Mouse (Mus musculus) MEL (cell line): ENCODE data around the gene Kmt5a. TPM values are rescaled to one million over a fixed set of nuclear protein-coding genes. Genes with fewer than 3 reads are reported as not detected.

Source experiments
- DNase-seq: peaks from one replicate; pipeline ENCODE4 v3.0.0; 2011; ENCODE audit warnings: low read depth, low spot score
- H3K27ac ChIP-seq: 2 replicates; pipeline ENCODE4 v1.5.1; 2012; ENCODE audit warnings: low read depth, mild to moderate bottlenecking, control low read depth, low read length, moderate library complexity; ENCODE audit not compliant: control insufficient read depth
- H3K27me3 ChIP-seq, 2 experiments: fragments of 150-350 bp in 1 of 2; sonication (generic) in 1 of 2; 2 replicates each; pipeline ENCODE4 v1.6.1; 2012; ENCODE audit warnings: low read length in 2 of 2, mild to moderate bottlenecking in 2 of 2, improper control_type of control experiment in 1 of 2, moderate library complexity in 1 of 2; ENCODE audit not compliant: insufficient read depth in 2 of 2, control insufficient read depth in 1 of 2
- H3K36me3 ChIP-seq, 2 experiments: 2 replicates each; pipeline ENCODE4 v1.6.1; 2012 to 2014; ENCODE audit warnings: low read length in 2 of 2, improper control_type of control experiment in 1 of 2, inconsistent platforms in 1 of 2, mild to moderate bottlenecking in 1 of 2; ENCODE audit not compliant: insufficient read depth in 2 of 2, control insufficient read depth in 1 of 2
- H3K4me1 ChIP-seq, 2 experiments: fragments of 150-350 bp in 1 of 2; sonication (generic) in 1 of 2; 2 replicates each; pipeline ENCODE4 v1.6.1; 2012; ENCODE audit warnings: low read length in 2 of 2, improper control_type of control experiment in 1 of 2, mild to moderate bottlenecking in 1 of 2; ENCODE audit not compliant: insufficient read depth in 2 of 2, control insufficient read depth in 1 of 2
- H3K4me3 ChIP-seq, 2 experiments: fragments of 150-350 bp in 1 of 2; sonication (generic) in 1 of 2; 2 replicates each; pipeline ENCODE4 v1.5.1; 2012; ENCODE audit warnings: low read depth in 2 of 2, low read length in 2 of 2, mild to moderate bottlenecking in 2 of 2, moderate library complexity in 2 of 2, control low read depth in 1 of 2, improper control_type of control experiment in 1 of 2; ENCODE audit not compliant: control insufficient read depth in 1 of 2, insufficient read depth in 1 of 2
- H3K79me2 ChIP-seq: 2 replicates; pipeline ENCODE4 v1.6.1; 2012; ENCODE audit warnings: mild to moderate bottlenecking, low read length, moderate library complexity; ENCODE audit not compliant: control insufficient read depth, poor library complexity, insufficient read depth
- H3K9ac ChIP-seq: 2 replicates; pipeline ENCODE4 v1.6.1; 2012; ENCODE audit warnings: low read depth, mild to moderate bottlenecking, control low read depth, low read length, moderate library complexity; ENCODE audit not compliant: control insufficient read depth, poor library complexity, severe bottlenecking
- H3K9me3 ChIP-seq: fragments of 150-350 bp; sonication (generic); replicated peaks from 2 replicates; pipeline ENCODE4 v1.6.1; 2012; ENCODE audit warnings: mild to moderate bottlenecking, low read length, improper control_type of control experiment, moderate library complexity; ENCODE audit not compliant: insufficient read depth
- CHD1 ChIP-seq: IDR thresholded peaks from 2 replicates; pipeline ENCODE4 v1.6.1; 2012; ENCODE audit warnings: low read depth, mild to moderate bottlenecking, inconsistent platforms, low read length, improper control_type of control experiment
- EP300 ChIP-seq, 2 experiments: IDR thresholded peaks; 2 replicates each; pipeline ENCODE4 v1.6.1; 2011; ENCODE audit warnings: improper control_type of control experiment in 2 of 2, low read length in 2 of 2, low read depth in 1 of 2, mild to moderate bottlenecking in 1 of 2
- GATA1 ChIP-seq: IDR thresholded peaks from 2 replicates; pipeline ENCODE4 v1.6.1; 2011; ENCODE audit warnings: low read depth, low read length, improper control_type of control experiment
- HCFC1 ChIP-seq: IDR thresholded peaks from 2 replicates; pipeline ENCODE4 v1.6.1; 2012; ENCODE audit warnings: low read depth, mild to moderate bottlenecking, inconsistent platforms, low read length, improper control_type of control experiment, moderate library complexity
- KAT2A ChIP-seq: conservative IDR thresholded peaks from 2 replicates; pipeline ENCODE4 v1.6.1; 2012; ENCODE audit warnings: low read depth, low read length, improper control_type of control experiment, inconsistent platforms
- MAFK ChIP-seq: IDR thresholded peaks from 2 replicates; pipeline ENCODE4 v1.6.1; 2011; ENCODE audit warnings: low read depth, mild to moderate bottlenecking, low read length, improper control_type of control experiment, borderline replicate concordance
- MAZ ChIP-seq: IDR thresholded peaks from 2 replicates; pipeline ENCODE4 v1.6.1; 2012; ENCODE audit warnings: low read depth, mild to moderate bottlenecking, inconsistent platforms, low read length, improper control_type of control experiment
- MEF2A ChIP-seq: IDR thresholded peaks from 2 replicates; pipeline ENCODE4 v1.6.1; 2014; ENCODE audit warnings: low read depth, mild to moderate bottlenecking, inconsistent platforms, low read length, improper control_type of control experiment; ENCODE audit not compliant: poor library complexity, insufficient replicate concordance, severe bottlenecking; ENCODE audit errors: extremely low read depth
- MYC ChIP-seq: IDR thresholded peaks from 2 replicates; pipeline ENCODE4 v1.6.1; 2011; ENCODE audit warnings: low read depth, mild to moderate bottlenecking, low read length, improper control_type of control experiment, moderate library complexity
- NELFE ChIP-seq: IDR thresholded peaks from 2 replicates; pipeline ENCODE4 v1.6.1; 2011; ENCODE audit warnings: low read depth, low read length, improper control_type of control experiment
- NRF1 ChIP-seq: IDR thresholded peaks from 2 replicates; pipeline ENCODE4 v1.6.1; 2014; ENCODE audit warnings: low read depth, mild to moderate bottlenecking, inconsistent platforms, low read length, improper control_type of control experiment, moderate library complexity; ENCODE audit not compliant: poor library complexity, insufficient read depth, severe bottlenecking
- POLR2A ChIP-seq, 2 experiments: IDR thresholded peaks; 2 replicates each; pipeline ENCODE4 v1.6.1; 2011 to 2012; ENCODE audit warnings: low read length in 2 of 2, mild to moderate bottlenecking in 2 of 2, control low read depth in 1 of 2, improper control_type of control experiment in 1 of 2, low read depth in 1 of 2, moderate library complexity in 1 of 2; ENCODE audit not compliant: control insufficient read depth in 1 of 2, insufficient read depth in 1 of 2, poor library complexity in 1 of 2
- POLR2AphosphoS2 ChIP-seq: IDR thresholded peaks from 2 replicates; pipeline ENCODE4 v1.6.1; 2011; ENCODE audit warnings: low read length, improper control_type of control experiment
- SMC3 ChIP-seq: IDR thresholded peaks from 2 replicates; pipeline ENCODE4 v1.6.1; 2011; ENCODE audit warnings: low read depth, low read length, improper control_type of control experiment
- TCF12 ChIP-seq: IDR thresholded peaks from 2 replicates; pipeline ENCODE4 v1.6.1; 2014; ENCODE audit warnings: low read depth, mild to moderate bottlenecking, inconsistent platforms, low read length, improper control_type of control experiment, moderate library complexity
- USF1 ChIP-seq: IDR thresholded peaks from 2 replicates; pipeline ENCODE4 v1.6.1; 2014; ENCODE audit warnings: low read depth, mild to moderate bottlenecking, inconsistent platforms, low read length, improper control_type of control experiment, moderate library complexity
- ZC3H11A ChIP-seq: IDR thresholded peaks from 2 replicates; pipeline ENCODE4 v1.6.1; 2012; ENCODE audit warnings: low read depth, mild to moderate bottlenecking, inconsistent platforms, low read length, improper control_type of control experiment
- ZMIZ1 ChIP-seq: IDR thresholded peaks from 2 replicates; pipeline ENCODE4 v1.6.1; 2012; ENCODE audit warnings: low read depth, mild to moderate bottlenecking, inconsistent platforms, low read length, improper control_type of control experiment, moderate library complexity
- polyA plus RNA-seq, 2 experiments: library from polyadenylated mRNA; stranded (reverse) in 1 of 2; unstranded in 1 of 2; fragments of >175 nt in 1 of 2; fragments of >200 nt in 1 of 2; gene quantifications; 2 replicates each; pipeline versions ENCODE4 v1.2.1 to v1.2.4; 2012; ENCODE audit warnings: low replicate concordance in 2 of 2, low read depth in 1 of 2; ENCODE audit not compliant: insufficient read length in 2 of 2, insufficient read depth in 1 of 2, missing spikeins in 1 of 2
- total RNA-seq: library from RNA; depleted of rRNA; stranded (reverse); fragments of 300-350 nt; gene quantifications from 2 replicates; pipeline ENCODE4 v1.2.3, GENCODE M21; 2012

Gene Kmt5a
- total and polyA plus RNA-seq, 3 experiments = 88.6 to 243 (median 110) TPM

- TF ChIP-seq POLR2AphosphoS2 = no peak
- H3K9me3 ChIP-seq = no peaks in the 10 kb centered on the region
- no peak overlapping the region for H3K4me3 ChIP-seq
- no peaks in the 10 kb centered on the region for H3K27me3 ChIP-seq
- no peaks in the 10 kb centered on the region for H3K79me2 ChIP-seq
- no peaks in the 10 kb centered on the region for H3K36me3 ChIP-seq
- peaks cover 0 to 4% of the 10 kb centered on the region in 2 experiments; a peak in 1 of 4 replicates for H3K4me1 ChIP-seq
- H3K27ac ChIP-seq = no peak overlapping the region
- no peak overlapping the region for H3K9ac ChIP-seq
- no peak for DNase-seq
Measured at GRCm38 (mm10) chr5:124505235-124505634, 65.5 kb downstream of the Kmt5a start.

- H3K4me3 ChIP-seq = no peak overlapping the region
- no peak overlapping the region for H3K27ac ChIP-seq
Measured at GRCm38 (mm10) chr5:124506731-124507359, 67.1 kb downstream of the Kmt5a start.

GRCm38 (mm10) chr5:124509200-124509599 is 69.5 kb downstream of the Kmt5a start:
- Histone ChIP-seq H3K9ac (no peak overlapping the region), H3K27me3 (no peaks in the 10 kb centered on the region), H3K27ac (no peak overlapping the region), H3K4me3 (no peak overlapping the region), H3K4me1 (no peaks in the 10 kb centered on the region), H3K79me2 (no peaks in the 10 kb centered on the region), H3K9me3 (no peaks in the 10 kb centered on the region), H3K36me3 (no peaks in the 10 kb centered on the region)
- TF ChIP-seq TCF12 (no peak), ZMIZ1 (no peak), MAFK (no peak)
- no peak for DNase-seq

More at GRCm38 (mm10) chr5:124506731-124507359, 67.1 kb downstream of the Kmt5a start:
- Histone ChIP-seq H3K9me3 (no peaks in the 10 kb centered on the region), H3K9ac (no peak overlapping the region), H3K36me3 (no peaks in the 10 kb centered on the region), H3K79me2 (no peaks in the 10 kb centered on the region), H3K4me1 (no peaks in the 10 kb centered on the region), H3K27me3 (no peaks in the 10 kb centered on the region)
- TF ChIP-seq POLR2A (IDR thresholded peaks at IDR 0.05; ENCODE audit: control insufficient read depth in 1 of 2, insufficient read depth in 1 of 2, low read depth in 1 of 2, low read length in 2 of 2, poor library complexity in 1 of 2) (no peak), EP300 (IDR thresholded peaks at IDR 0.05; ENCODE audit: low read depth in 1 of 2, low read length in 2 of 2) (no peak), NELFE (no peak), KAT2A (no peak), SMC3 (no peak), GATA1 (no peak), HCFC1 (no peak), ZMIZ1 (no peak), CHD1 (no peak), MAZ (no peak), NRF1 (no peak), MYC (no peak), USF1 (no peak), ZC3H11A (no peak), TCF12 (no peak), MEF2A (no peak)
- no peak for DNase-seq
